Mouse (Mus musculus) layer of hippocampus, postnatal 10 days (tissue): ENCODE results near the gene Dupd1. TPM values are rescaled to one million over a fixed set of nuclear protein-coding genes. Genes with fewer than 3 reads are reported as not detected.
"Not testable (repeated sequence)": the region's sequence is repeated elsewhere in the genome, so short reads cannot be mapped to it uniquely, and the experiment has no call there.

Source experiments
- DNase-seq, 2 experiments: peaks; one replicate each; pipeline ENCODE4 v3.0.0; 2021; ENCODE audit warnings: low spot score in 2 of 2
- total RNA-seq, 2 experiments: library from RNA; stranded (reverse); gene quantifications; 2 replicates each; pipeline ENCODE4 v1.2.3; 2021

Dupd1 gene
- total RNA-seq, 2 experiments from 2014 or later, result 0.29 to 0.53 TPM

- DNase-seq, result peak; percentile 67 to 72
Observed at GRCm38 (mm10) chr14:21678509-21679285, 35.7 kb downstream of the Dupd1 start.

GRCm38 (mm10) chr14:21676223-21676622 lies 38.2 kb downstream of the Dupd1 start:
- DNase-seq, result no peak

- no peak for DNase-seq
Observed at GRCm38 (mm10) chr14:21674471-21674870, 39.9 kb downstream of the Dupd1 start.

GRCm38 (mm10) chr14:21673100-21673499 lies 41.3 kb downstream of the Dupd1 start:
- DNase-seq, result no peak

GRCm38 (mm10) chr14:21670422-21671006 lies 43.9 kb downstream of the Dupd1 start:
- not testable (repeated sequence) for DNase-seq

DNA sequence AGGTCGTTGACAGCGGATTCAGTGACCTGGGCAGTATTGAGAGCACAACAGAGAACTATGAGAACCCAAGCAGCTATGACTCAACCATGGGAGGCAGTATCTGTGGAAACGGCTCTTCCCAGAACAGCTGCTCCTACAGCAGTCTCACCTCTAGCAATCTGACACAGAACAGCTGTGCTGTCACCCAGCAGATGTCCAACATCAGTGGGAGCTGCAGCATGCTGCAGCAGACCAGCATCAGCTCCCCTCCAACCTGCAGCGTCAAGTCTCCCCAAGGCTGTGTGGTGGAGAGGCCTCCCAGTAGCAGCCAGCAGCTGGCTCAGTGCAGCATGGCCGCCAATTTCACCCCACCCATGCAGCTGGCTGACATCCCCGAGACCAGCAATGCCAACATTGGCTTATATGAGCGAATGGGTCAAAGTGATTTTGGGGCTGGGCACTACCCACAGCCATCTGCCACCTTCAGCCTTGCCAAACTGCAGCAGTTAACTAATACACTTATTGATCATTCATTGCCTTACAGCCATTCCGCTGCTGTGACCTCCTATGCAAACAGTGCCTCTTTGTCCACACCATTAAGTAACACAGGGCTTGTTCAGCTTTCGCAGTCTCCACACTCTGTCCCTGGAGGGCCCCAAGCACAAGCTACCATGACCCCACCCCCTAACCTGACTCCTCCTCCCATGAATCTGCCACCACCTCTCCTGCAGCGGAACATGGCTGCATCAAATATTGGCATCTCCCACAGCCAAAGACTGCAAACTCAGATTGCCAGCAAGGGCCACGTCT lies 44.5 kb downstream of the Dupd1 start:
- peak in 1 of 2 experiments; percentile 47 for DNase-seq

DNA sequence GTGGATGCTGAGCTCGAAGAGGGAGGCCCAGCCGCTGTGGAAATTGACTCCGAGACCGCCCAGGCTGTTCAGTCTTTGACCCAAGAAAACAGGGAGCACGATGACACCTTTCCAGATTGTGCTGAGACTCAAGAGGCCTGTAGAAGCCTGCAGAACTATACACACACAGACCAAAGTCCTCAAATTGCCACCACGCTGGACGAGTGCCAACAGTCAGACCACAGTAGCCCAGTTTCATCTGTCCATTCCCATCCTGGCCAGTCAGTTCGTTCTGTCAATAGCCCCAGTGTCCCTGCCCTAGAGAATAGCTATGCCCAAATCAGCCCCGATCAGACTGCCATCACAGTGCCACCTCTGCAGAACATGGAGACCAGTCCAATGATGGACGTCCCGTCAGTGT lies 45.2 kb downstream of the Dupd1 start:
- peak in 1 of 2 experiments; percentile 43 for DNase-seq

- DNase-seq, result no peak
Observed at GRCm38 (mm10) chr14:21662465-21663142, 51.8 kb downstream of the Dupd1 start.

GRCm38 (mm10) chr14:21659652-21660051 lies 54.7 kb downstream of the Dupd1 start:
- peak; percentile 67 to 76 for DNase-seq

DNA sequence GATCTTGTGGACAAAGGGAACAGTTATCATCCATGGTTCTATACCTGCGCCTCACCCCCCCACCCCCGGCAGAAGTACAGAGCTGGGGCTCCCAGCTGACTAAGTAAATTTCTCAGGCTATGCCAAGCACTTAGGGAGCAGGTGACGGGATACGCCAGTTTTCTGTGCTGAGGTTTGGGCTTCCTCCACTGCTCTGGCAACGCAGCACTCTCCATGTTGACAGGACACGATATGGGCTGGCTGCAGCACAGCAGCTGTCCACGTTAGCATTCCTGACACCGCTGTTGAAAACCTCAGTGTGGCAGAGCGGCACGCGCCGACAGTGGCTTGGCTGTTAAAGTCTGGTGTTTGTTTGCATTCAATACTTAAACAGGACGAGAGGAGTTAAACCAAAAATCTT lies 55.2 kb downstream of the Dupd1 start:
- DNase-seq, result no peak

DNA sequence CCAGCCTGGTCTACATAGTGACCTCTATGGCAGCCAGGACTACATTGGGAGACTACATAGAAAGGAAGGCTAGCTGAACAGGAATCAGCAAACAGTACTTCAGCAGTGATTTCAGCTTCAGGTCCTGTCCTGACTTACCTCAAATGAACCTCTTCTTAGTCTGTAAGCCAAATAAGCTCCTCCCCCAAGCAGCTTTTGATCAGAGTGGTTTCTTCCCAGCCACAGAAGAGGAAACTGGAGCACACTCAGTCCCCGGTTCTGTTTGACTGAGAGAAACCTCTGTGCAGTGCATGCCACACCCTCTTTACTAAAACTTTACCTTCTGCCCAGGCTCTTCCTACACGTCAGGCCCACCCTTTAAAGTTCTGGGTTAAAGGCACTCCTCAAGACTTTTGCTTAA lies 60.6 kb downstream of the Dupd1 start:
- no peak for DNase-seq

GRCm38 (mm10) chr14:21640806-21641435 lies 73.5 kb downstream of the Dupd1 start:
- DNase-seq, result no peak

- DNase-seq, result no peak
Observed at GRCm38 (mm10) chr14:21636548-21636947, 77.8 kb downstream of the Dupd1 start.

GRCm38 (mm10) chr14:21631665-21632200 lies 82.6 kb downstream of the Dupd1 start:
- no peak for DNase-seq

Other genes with a start within 250 kb of the Dupd1 start
- gene Kat6b, start 233.1 kb downstream of the Dupd1 start, total RNA-seq, result 10 to 100 TPM; 60.3 to 62.0 TPM
- 100 to 1,000 TPM in 1 of 2 experiments, 10 to 100 TPM in 1; 90.5 to 101 TPM for gene Samd8, start 36.0 kb upstream of the Dupd1 start, total RNA-seq
- gene Dusp13, start 36.6 kb upstream of the Dupd1 start, total RNA-seq, result under 1 TPM in 1 of 2 experiments, not detected in 1; 0.75 TPM
- gene Vdac2, start 110.7 kb upstream of the Dupd1 start, total RNA-seq, result 100 to 1,000 TPM; 201 to 224 TPM
- 10 to 100 TPM; 42.1 to 44.5 TPM for gene Comtd1, start 134.4 kb upstream of the Dupd1 start, total RNA-seq